Mouse (Mus musculus): Measurements from ENCODE around the gene Matn4. TPM values are rescaled to one million over a fixed set of nuclear protein-coding genes. Genes with fewer than 3 reads are reported as not detected.

Gene Matn4
- polyA plus RNA-seq, 1 experiment from 2014 or later: 0.34 TPM

- H3K9me3 ChIP-seq (replicated peaks; ENCODE audit: control insufficient read depth, low read length): no peaks in the 10 kb centered on the region
- WGBS (ENCODE audit: insufficient replicate concordance): 44% methylated on average over 3 of the region's 3 CpGs
- ATAC-seq (replicated peaks; ENCODE audit: insufficient number of reproducible peaks, low FRiP score, low TSS enrichment): no peak
- H3K9ac ChIP-seq (ENCODE audit: low read depth, low read length): no peak overlapping the region
- no peaks in the 10 kb centered on the region for H3K27me3 ChIP-seq (ENCODE audit: control insufficient read depth, insufficient read depth, low read length)
- H3K27ac ChIP-seq (ENCODE audit: low read depth, low read length): no peak overlapping the region
- H3K4me3 ChIP-seq (ENCODE audit: low read depth, low read length): no peak overlapping the region
- H3K36me3 ChIP-seq (ENCODE audit: control insufficient read depth, insufficient read depth, low read length): no peaks in the 10 kb centered on the region
- H3K4me2 ChIP-seq: 0 out of 2 replicates have a peak overlapping the region, but pooled peaks have one; percentile 2
- peaks cover 52% of the 10 kb centered on the region for H3K4me1 ChIP-seq (ENCODE audit: control insufficient read depth, insufficient read depth, low read length)
Observed at GRCm38 (mm10) chr2:164439001-164439421, 34.1 kb upstream of the Matn4 start.

GRCm38 (mm10) chr2:164438257-164438656 is 33.3 kb upstream of the Matn4 start:
- H3K36me3 ChIP-seq (ENCODE audit: control insufficient read depth, insufficient read depth, low read length): no peaks in the 10 kb centered on the region
- no peak overlapping the region for H3K27ac ChIP-seq (ENCODE audit: low read depth, low read length)
- no peak overlapping the region for H3K4me3 ChIP-seq (ENCODE audit: low read depth, low read length)
- H3K9me3 ChIP-seq (replicated peaks; ENCODE audit: control insufficient read depth, low read length): no peaks in the 10 kb centered on the region
- H3K4me2 ChIP-seq: no peak overlapping the region; the same call in 1 of the 2 replicates
- peaks cover 56% of the 10 kb centered on the region for H3K4me1 ChIP-seq (ENCODE audit: control insufficient read depth, insufficient read depth, low read length)
- no peak for ATAC-seq (replicated peaks; ENCODE audit: insufficient number of reproducible peaks, low FRiP score, low TSS enrichment)
- H3K27me3 ChIP-seq (ENCODE audit: control insufficient read depth, insufficient read depth, low read length): no peaks in the 10 kb centered on the region
- 44% methylated on average over 8 of the region's 8 CpGs for WGBS (ENCODE audit: insufficient replicate concordance)
- no peak overlapping the region for H3K9ac ChIP-seq (ENCODE audit: low read depth, low read length)

- Histone ChIP-seq H3K9ac (ENCODE audit: low read depth, low read length) (no peak overlapping the region), H3K27ac (ENCODE audit: low read depth, low read length) (no peak overlapping the region), H3K36me3 (ENCODE audit: control insufficient read depth, insufficient read depth, low read length) (no peaks in the 10 kb centered on the region), H3K27me3 (ENCODE audit: control insufficient read depth, insufficient read depth, low read length) (no peaks in the 10 kb centered on the region), H3K4me2 (no peak overlapping the region), H3K4me3 (ENCODE audit: low read depth, low read length) (no peak overlapping the region), H3K4me1 (ENCODE audit: control insufficient read depth, insufficient read depth, low read length) (peaks cover 61% of the 10 kb centered on the region), H3K9me3 (replicated peaks; ENCODE audit: control insufficient read depth, low read length) (no peaks in the 10 kb centered on the region)
- ATAC-seq (replicated peaks; ENCODE audit: insufficient number of reproducible peaks, low FRiP score, low TSS enrichment): no peak
- 71% methylated on average over 6 of the region's 6 CpGs for WGBS (ENCODE audit: insufficient replicate concordance)
Observed at GRCm38 (mm10) chr2:164437710-164438109, 32.8 kb upstream of the Matn4 start.

GRCm38 (mm10) chr2:164436961-164437360 is 32.0 kb upstream of the Matn4 start:
- Histone ChIP-seq H3K27ac (ENCODE audit: low read depth, low read length) (0 out of 2 replicates have a peak overlapping the region, but pooled peaks have one; percentile 35), H3K36me3 (ENCODE audit: control insufficient read depth, insufficient read depth, low read length) (no peaks in the 10 kb centered on the region), H3K9ac (ENCODE audit: low read depth, low read length) (peak overlapping the region; percentile 46; the same call in 1 of the 2 replicates), H3K4me1 (ENCODE audit: control insufficient read depth, insufficient read depth, low read length) (peaks cover 61% of the 10 kb centered on the region), H3K9me3 (replicated peaks; ENCODE audit: control insufficient read depth, low read length) (no peaks in the 10 kb centered on the region), H3K4me2 (no peak overlapping the region), H3K4me3 (ENCODE audit: low read depth, low read length) (no peak overlapping the region), H3K27me3 (ENCODE audit: control insufficient read depth, insufficient read depth, low read length) (no peaks in the 10 kb centered on the region)
- 53% methylated on average over 3 of the region's 3 CpGs for WGBS (ENCODE audit: insufficient replicate concordance)
- ATAC-seq (replicated peaks; ENCODE audit: insufficient number of reproducible peaks, low FRiP score, low TSS enrichment): no peak

GRCm38 (mm10) chr2:164436215-164436913 is 31.4 kb upstream of the Matn4 start:
- ATAC-seq (replicated peaks; ENCODE audit: insufficient number of reproducible peaks, low FRiP score, low TSS enrichment): no peak
- peak overlapping the region; percentile 27 for H3K4me2 ChIP-seq
- H3K36me3 ChIP-seq (ENCODE audit: control insufficient read depth, insufficient read depth, low read length): no peaks in the 10 kb centered on the region
- no peaks in the 10 kb centered on the region for H3K9me3 ChIP-seq (replicated peaks; ENCODE audit: control insufficient read depth, low read length)
- no peak overlapping the region for H3K4me3 ChIP-seq (ENCODE audit: low read depth, low read length)
- H3K9ac ChIP-seq (ENCODE audit: low read depth, low read length): peak overlapping the region; percentile 46
- WGBS (ENCODE audit: insufficient replicate concordance): 25% methylated on average over 8 of the region's 8 CpGs
- H3K27me3 ChIP-seq (ENCODE audit: control insufficient read depth, insufficient read depth, low read length): no peaks in the 10 kb centered on the region
- H3K27ac ChIP-seq (ENCODE audit: low read depth, low read length): peak overlapping the region; percentile 35; the same call in 1 of the 2 replicates
- H3K4me1 ChIP-seq (ENCODE audit: control insufficient read depth, insufficient read depth, low read length): peaks cover 58% of the 10 kb centered on the region

GRCm38 (mm10) chr2:164435216-164436090 is 30.5 kb upstream of the Matn4 start:
- Histone ChIP-seq H3K27me3 (ENCODE audit: control insufficient read depth, insufficient read depth, low read length) (no peaks in the 10 kb centered on the region), H3K4me2 (peak overlapping the region; percentile 14; the same call in 1 of the 2 replicates), H3K36me3 (ENCODE audit: control insufficient read depth, insufficient read depth, low read length) (no peaks in the 10 kb centered on the region), H3K9me3 (replicated peaks; ENCODE audit: control insufficient read depth, low read length) (no peaks in the 10 kb centered on the region), H3K27ac (ENCODE audit: low read depth, low read length) (no peak overlapping the region), H3K9ac (ENCODE audit: low read depth, low read length) (no peak overlapping the region), H3K4me3 (ENCODE audit: low read depth, low read length) (no peak overlapping the region), H3K4me1 (ENCODE audit: control insufficient read depth, insufficient read depth, low read length) (peaks cover 62% of the 10 kb centered on the region)
- ATAC-seq (replicated peaks; ENCODE audit: insufficient number of reproducible peaks, low FRiP score, low TSS enrichment): no peak
- WGBS (ENCODE audit: insufficient replicate concordance): 30% methylated on average over 5 of the region's 5 CpGs

- H3K4me3 ChIP-seq (ENCODE audit: low read depth, low read length): no peak overlapping the region
- H3K9me3 ChIP-seq (replicated peaks; ENCODE audit: control insufficient read depth, low read length): no peaks in the 10 kb centered on the region
- no peak overlapping the region for H3K9ac ChIP-seq (ENCODE audit: low read depth, low read length)
- no peak overlapping the region for H3K4me2 ChIP-seq
- ATAC-seq (replicated peaks; ENCODE audit: insufficient number of reproducible peaks, low FRiP score, low TSS enrichment): no peak
- H3K4me1 ChIP-seq (ENCODE audit: control insufficient read depth, insufficient read depth, low read length): peaks cover 66% of the 10 kb centered on the region
- H3K27me3 ChIP-seq (ENCODE audit: control insufficient read depth, insufficient read depth, low read length): no peaks in the 10 kb centered on the region
- no peak overlapping the region for H3K27ac ChIP-seq (ENCODE audit: low read depth, low read length)
- 75% methylated on average over 3 of the region's 3 CpGs for WGBS (ENCODE audit: insufficient replicate concordance)
- peaks cover 2% of the 10 kb centered on the region; the same call in 1 of the 2 replicates for H3K36me3 ChIP-seq (ENCODE audit: control insufficient read depth, insufficient read depth, low read length)
Observed at GRCm38 (mm10) chr2:164434681-164435080, 29.7 kb upstream of the Matn4 start.

- Histone ChIP-seq H3K27ac (ENCODE audit: low read depth, low read length) (peak overlapping the region; percentile 30), H3K4me2 (peak overlapping the region; percentile 2), H3K36me3 (ENCODE audit: control insufficient read depth, insufficient read depth, low read length) (peaks cover 8% of the 10 kb centered on the region), H3K4me1 (ENCODE audit: control insufficient read depth, insufficient read depth, low read length) (peaks cover 58% of the 10 kb centered on the region), H3K9ac (ENCODE audit: low read depth, low read length) (peak overlapping the region; percentile 34; the same call in 1 of the 2 replicates), H3K4me3 (ENCODE audit: low read depth, low read length) (no peak overlapping the region), H3K9me3 (replicated peaks; ENCODE audit: control insufficient read depth, low read length) (no peaks in the 10 kb centered on the region), H3K27me3 (ENCODE audit: control insufficient read depth, insufficient read depth, low read length) (no peaks in the 10 kb centered on the region)
- 67% methylated on average over 9 of the region's 9 CpGs for WGBS (ENCODE audit: insufficient replicate concordance)
- ATAC-seq (replicated peaks; ENCODE audit: insufficient number of reproducible peaks, low FRiP score, low TSS enrichment): no peak
Observed at GRCm38 (mm10) chr2:164433278-164433895, 28.4 kb upstream of the Matn4 start.

All from heart, embryonic 11.5 days (tissue).